Mouse (Mus musculus) ZHBTc4 (cell line): Measurements from ENCODE around the gene Ranbp9.

ENCODE experiments used
- DNase-seq: peaks from one replicate; pipeline ENCODE4 v3.0.0-alpha.2; 2011; ENCODE audit warnings: low read depth, low spot score

Gene Ranbp9

GRCm38 (mm10) chr13:43364985-43365824 is 115.9 kb downstream of the Ranbp9 start, which contains the start of gene Sirt5:
Gene Sirt5, plus strand, starts transcription at chr13:43365496.
- DNase-seq, result peak; percentile 97

GRCm38 (mm10) chr13:43362353-43362752 is 118.7 kb downstream of the Ranbp9 start:
- DNase-seq, result no peak

DNA sequence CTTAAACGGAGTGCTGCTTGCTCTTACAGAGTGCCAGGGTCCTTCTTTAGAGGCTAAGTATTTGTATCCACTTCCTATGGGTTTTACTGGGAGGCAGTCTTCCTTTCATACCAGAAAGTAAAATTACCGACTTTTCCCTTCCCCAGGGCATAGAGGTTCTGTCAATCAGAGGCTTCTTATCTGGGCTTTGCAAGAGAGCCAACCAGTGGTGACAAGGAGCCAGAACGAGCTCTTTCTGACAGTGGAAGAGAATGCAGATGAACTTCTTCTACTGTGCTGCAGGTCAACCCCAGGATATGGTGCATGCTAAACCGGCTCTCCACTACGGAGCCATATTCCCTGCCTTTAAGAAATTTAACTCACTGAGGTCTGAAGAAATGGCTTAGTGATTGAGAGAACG is 120.5 kb downstream of the Ranbp9 start:
- DNase-seq, result no peak

GRCm38 (mm10) chr13:43356346-43357125 is 124.5 kb downstream of the Ranbp9 start:
- DNase-seq, result no peak

DNA sequence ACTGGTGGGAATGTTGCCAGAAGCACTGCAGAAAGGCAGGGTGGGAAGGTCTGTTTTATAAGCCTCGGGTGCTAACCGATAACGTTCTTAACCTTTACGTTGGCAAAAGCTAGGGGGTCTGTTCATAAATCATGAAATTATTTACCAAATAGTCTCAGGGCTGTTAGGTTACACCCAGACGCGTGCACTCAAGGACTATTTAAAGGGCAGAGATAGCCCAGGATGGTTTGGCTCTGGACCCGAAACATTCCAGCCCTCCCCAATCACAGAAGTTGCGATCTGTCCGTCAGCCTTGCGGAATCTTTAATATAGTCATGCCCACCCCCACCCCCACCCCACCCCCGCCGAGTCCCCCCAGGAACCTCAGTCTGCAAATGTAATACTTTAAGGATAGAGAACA is 126.7 kb downstream of the Ranbp9 start:
- no peak for DNase-seq

GRCm38 (mm10) chr13:43353356-43353755 is 127.7 kb downstream of the Ranbp9 start:
- DNase-seq, result no peak
